Comparison of ENCODE assay signal across 9 mouse cellular contexts in genomic region chr5:101700607-101701006, GRCm38 (mm10). TPM values are rescaled to one million over a fixed set of nuclear protein-coding genes. Genes with fewer than 3 reads are reported as not detected.
DNase-seq lines count a peak whose midpoint lies in the region; ATAC-seq lines count a peak whose summit lies in the region.
"Had no signal": no experiment of that assay in that cellular context is flagged by ENCODE, and none has a peak within 500 bp of the region (broad histone marks: within the 10 kb centered on the region; RNA-seq: fewer than 3 reads in every experiment).

No protein-coding gene starts in this region.

- no peak overlapping the region for H3K9ac ChIP-seq in forebrain, embryonic 11.5 days (ENCODE audit: low read length)
- H3K9ac ChIP-seq: embryonic facial prominence, embryonic 15.5 days had no signal

- no peaks in the 10 kb centered on the region for H3K9me3 ChIP-seq in forebrain, embryonic 11.5 days (ENCODE audit: control insufficient read depth, low read length)
- H3K9me3 ChIP-seq: embryonic facial prominence, embryonic 15.5 days had no signal

- no peaks in the 10 kb centered on the region for H3K36me3 ChIP-seq in forebrain, embryonic 11.5 days (ENCODE audit: control insufficient read depth, insufficient read depth, low read length)
- H3K36me3 ChIP-seq: embryonic facial prominence, embryonic 15.5 days had no signal

- no peak overlapping the region for H3K4me2 ChIP-seq in forebrain, embryonic 11.5 days (ENCODE audit: low read depth, low read length, severe bottlenecking)
- H3K4me2 ChIP-seq: embryonic facial prominence, embryonic 15.5 days had no signal

- H3K4me3 ChIP-seq in forebrain, embryonic 11.5 days (ENCODE audit: low read depth, low read length): no peak overlapping the region
- H3K4me3 ChIP-seq: embryonic facial prominence, embryonic 15.5 days had no signal

- no peak for ATAC-seq in forebrain, embryonic 11.5 days (replicated peaks; ENCODE audit: low FRiP score)

- WGBS in forebrain, embryonic 11.5 days: 10% methylated on average over 3 of the region's 3 CpGs

- DNase-seq in kidney, postnatal 14 days: peak; percentile 31
- no peak for DNase-seq in kidney, adult 11 months
- DNase-seq in CD4-positive helper T cell, adult 2 months (ENCODE audit: low read depth, low spot score): peak; percentile 19
- DNase-seq in MEL-GATA-1-ER (ENCODE audit: extremely low read depth, low read depth): peak; percentile 1
- DNase-seq in heart, postnatal 10 days: peak; percentile 29 to 45
- peak; percentile 80 for DNase-seq in retina, embryonic 14.5 days (ENCODE audit: low spot score)
- no peak for DNase-seq in testis, postnatal 10 days (ENCODE audit: low spot score)
- no peak for DNase-seq in forebrain, embryonic 11.5 days (ENCODE audit: low spot score)

- intact Hi-C loops in heart, postnatal 10 days (cut with DNase I): no loop called here

- H3K27ac ChIP-seq in forebrain, embryonic 11.5 days (ENCODE audit: low read depth, low read length): no peak overlapping the region
- H3K27ac ChIP-seq: embryonic facial prominence, embryonic 15.5 days had no signal

- no peaks in the 10 kb centered on the region for H3K4me1 ChIP-seq in forebrain, embryonic 11.5 days (replicated peaks; ENCODE audit: control insufficient read depth, insufficient read depth, low read length)
- H3K4me1 ChIP-seq: embryonic facial prominence, embryonic 15.5 days had no signal

- no peaks in the 10 kb centered on the region for H3K27me3 ChIP-seq in forebrain, embryonic 11.5 days (ENCODE audit: control insufficient read depth, insufficient read depth, low read length)
- H3K27me3 ChIP-seq: embryonic facial prominence, embryonic 15.5 days had no signal

RNA-seq across cellular contexts. Expression of gene Nkx6-1, which starts 35.8 kb away (rescaled TPM):
- total RNA-seq in heart, postnatal 10 days (2021): under 1 TPM; 0.10 to 0.12 TPM
- polyA plus RNA-seq in forebrain, embryonic 11.5 days (2014; fragmentation: Nextera tagmentation; extraction: Ambion mirVana): 1.2 and 1.3 TPM in 2 replicates
- polyA plus RNA-seq: embryonic facial prominence, embryonic 15.5 days had no signal

Comparison
In these comparisons a context has a peak if more than half of its experiments do, and no peak if none do; other contexts are left out.
1. DNase-seq: peak in kidney, postnatal 14 days (single experiment), CD4-positive helper T cell, adult 2 months (single experiment), MEL-GATA-1-ER (single experiment), heart, postnatal 10 days (2 of 2) and retina, embryonic 14.5 days (single experiment); none in kidney, adult 11 months (single experiment), testis, postnatal 10 days (single experiment) and forebrain, embryonic 11.5 days (single experiment).